Comparison of ENCODE assay signal across 20 mouse cellular contexts in the genomic region with DNA sequence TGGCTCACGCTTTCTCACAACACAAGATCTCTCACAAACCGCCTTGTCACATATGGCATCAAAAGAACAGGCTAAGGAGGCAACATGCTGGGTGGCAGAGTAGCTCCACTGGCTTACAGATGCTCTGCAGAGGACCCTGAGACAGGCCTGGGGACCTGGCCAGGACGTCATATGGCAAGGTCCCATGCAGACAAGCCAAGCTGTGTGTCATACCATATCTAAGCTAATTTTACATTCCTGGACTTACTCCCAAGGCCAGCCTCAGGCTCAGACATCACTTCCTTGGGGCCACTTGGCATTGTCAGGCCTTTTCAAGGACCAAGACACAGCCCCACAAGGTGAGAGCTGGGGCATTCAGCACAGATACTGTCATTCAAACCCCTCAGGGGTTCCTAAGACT. TPM values are rescaled to one million over a fixed set of nuclear protein-coding genes. Genes with fewer than 3 reads are reported as not detected.
DNase-seq lines count a peak whose midpoint lies in the region; TF ChIP-seq lines count a peak whose summit lies in the region.
"Had no signal": no experiment of that assay in that cellular context is flagged by ENCODE, and none has a peak within 500 bp of the region (broad histone marks: within the 10 kb centered on the region; RNA-seq: fewer than 3 reads in every experiment).

No protein-coding gene starts in this region.

- TF ChIP-seq POLR2A in cerebellum, adult 2 months (IDR thresholded peaks at IDR 0.05; ENCODE audit: borderline replicate concordance, insufficient read depth, low read length), result no peak

- no peak overlapping the region for H3K4me3 ChIP-seq in cerebellum, adult 2 months (replicated peaks; ENCODE audit: insufficient read depth, low read depth, low read length)
- H3K4me3 ChIP-seq: embryonic facial prominence, embryonic 12.5 days; heart, embryonic 15.5 days; hindbrain, embryonic 10.5 days had no signal

- H3K27me3 ChIP-seq in cerebellum, adult 2 months (ENCODE audit: control insufficient read depth, insufficient read depth, low read length), result no peaks in the 10 kb centered on the region
- H3K27me3 ChIP-seq: embryonic facial prominence, embryonic 12.5 days; heart, embryonic 15.5 days had no signal

- no peak for DNase-seq in cerebellum, adult 2 months
- no peak for DNase-seq in cerebellum, postnatal 4 days (ENCODE audit: low spot score in 2 of 2)
- peak; percentile 89 for DNase-seq in heart, adult 11 months
- DNase-seq in heart, adult 8-10 months (ENCODE audit: low spot score), result no peak
- DNase-seq in adrenal gland, adult 8-10 months, result peak; percentile 78
- peak; percentile 71 to 78 for DNase-seq in adrenal gland, postnatal 36 days
- no peak for DNase-seq in T-cell, adult 2 months (ENCODE audit: low spot score)
- DNase-seq: B cell, adult 2 months; cerebellum, adult 8-10 months; cerebellum, postnatal 14 days; forebrain, postnatal 0 days; gastrocnemius, postnatal 10 days; heart, postnatal 14 days; kidney, adult 8-10 months had no signal

- peaks cover 19% of the 10 kb centered on the region for H3K4me1 ChIP-seq in cerebellum, adult 2 months (ENCODE audit: control insufficient read depth, insufficient read depth, low read length)

- 25% methylated on average over 3 of the region's 3 CpGs for WGBS in cerebellum, adult 2 months

- TF ChIP-seq CTCF in cerebellum, adult 2 months (IDR thresholded peaks at IDR 0.05; ENCODE audit: borderline replicate concordance, insufficient read depth, low read depth, low read length), result no peak

- peak overlapping the region; percentile 23; the same call in 1 of the 2 replicates for H3K27ac ChIP-seq in cerebellum, adult 2 months (ENCODE audit: insufficient read depth, low read length)
- H3K27ac ChIP-seq: embryonic facial prominence, embryonic 12.5 days; heart, embryonic 15.5 days; hindbrain, embryonic 10.5 days had no signal

RNA-seq across cellular contexts. Expression of a gene that starts 5.4 kb away (rescaled TPM):
- 67.5 and 73.4 TPM in 2 replicates for polyA plus RNA-seq in cerebellum, adult 2 months (2012; rRNA removed)
- total RNA-seq in heart, adult 8-10 months (2022), result 10 to 100 TPM; 45.2 to 53.5 (median 46.9) TPM
- total RNA-seq in adrenal gland, adult 8-10 months (2022), result 10 to 100 TPM; 52.8 to 65.8 (median 57.6) TPM
- 10 to 100 TPM; 48.1 to 58.4 TPM for total RNA-seq in adrenal gland, postnatal 36 days (2021)

RNA-seq across cellular contexts. Expression of a gene that starts 40.2 kb away (rescaled TPM):
- 85.8 and 90.1 TPM in 2 replicates for polyA plus RNA-seq in cerebellum, adult 2 months (2012; rRNA removed)
- 10 to 100 TPM; 26.3 to 48.9 (median 37.9) TPM for total RNA-seq in heart, adult 8-10 months (2022)
- total RNA-seq in adrenal gland, adult 8-10 months (2022), result 10 to 100 TPM in 3 of 4 experiments, 1 to 10 TPM in 1; 4.6 to 18.1 (median 14.3) TPM
- 10 to 100 TPM in 1 of 2 experiments, 1 to 10 TPM in 1; 7.4 to 28.9 TPM for total RNA-seq in adrenal gland, postnatal 36 days (2021)
- total RNA-seq: granulocyte monocyte progenitor cell, adult 5-6 weeks had no signal
- polyA plus RNA-seq: G1E; inflammation-experienced regulatory T-cells, adult 6 months had no signal

Comparison
In these comparisons a context has a peak if more than half of its experiments do, and no peak if none do; other contexts are left out.
1. DNase-seq: peak in heart, adult 11 months (single experiment), adrenal gland, adult 8-10 months (single experiment) and adrenal gland, postnatal 36 days (2 of 2); none in cerebellum, adult 2 months (0 of 2), cerebellum, postnatal 4 days (0 of 2), heart, adult 8-10 months (single experiment) and T-cell, adult 2 months (single experiment).